Mouse (Mus musculus): ENCODE data around the gene Ccdc171.

- TF ChIP-seq GATA1 (IDR thresholded peaks at IDR 0.05; ENCODE audit: borderline replicate concordance, low read length) (no peak), FLI1 (IDR thresholded peaks at IDR 0.05; ENCODE audit: low read length) (no peak)
Measured at GRCm38 (mm10) chr4:83829718-83830459, 304.5 kb downstream of the Ccdc171 start.
